Comparison of ENCODE assay signal across 8 mouse cellular contexts in the genomic region with DNA sequence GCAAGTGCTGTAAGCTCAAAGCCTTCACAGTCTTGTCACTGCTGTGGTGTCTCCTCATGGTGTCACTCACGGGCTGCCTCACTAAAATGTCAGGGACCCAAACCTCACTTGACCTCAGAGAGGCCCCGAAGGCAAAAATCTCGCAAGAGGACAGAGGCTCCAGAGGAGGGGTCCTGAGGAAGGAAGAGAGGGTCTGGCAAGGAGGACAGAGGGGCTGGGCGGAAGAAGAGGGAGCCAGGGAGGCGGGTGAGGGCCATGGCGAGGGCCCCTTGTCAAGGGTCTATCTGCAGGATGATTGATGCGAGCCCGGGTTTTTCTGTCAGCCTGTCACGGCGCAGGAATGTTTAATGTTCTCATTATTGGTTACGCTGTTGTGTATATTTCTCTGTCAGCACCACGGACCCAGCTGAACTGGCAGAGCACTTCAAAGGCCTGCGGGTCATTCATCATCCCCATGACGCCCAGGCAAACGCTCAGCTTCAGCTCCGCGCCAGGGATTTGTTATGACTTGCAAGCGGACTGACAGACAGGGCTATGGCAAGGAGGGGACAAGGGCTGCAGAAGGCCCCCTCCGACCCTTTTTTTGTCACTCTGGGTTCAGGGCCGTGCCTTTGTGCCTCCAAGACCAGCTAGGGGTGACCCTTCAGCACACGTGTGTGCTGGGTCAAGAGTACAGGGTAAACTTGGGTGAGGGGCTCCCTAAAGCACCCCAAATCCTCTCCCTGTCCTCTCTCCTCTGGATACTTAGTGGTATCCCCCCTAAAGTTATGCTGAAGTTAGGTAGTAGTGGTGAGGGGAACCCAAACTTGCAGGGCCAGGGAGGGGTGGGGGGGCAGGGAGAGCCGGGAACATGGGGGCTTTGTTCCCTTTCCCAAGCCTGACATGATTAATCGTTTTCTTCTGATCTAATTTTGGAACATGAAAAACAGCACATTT. TPM values are rescaled to one million over a fixed set of nuclear protein-coding genes. Genes with fewer than 3 reads are reported as not detected.
DNase-seq lines count a peak whose midpoint lies in the region; ATAC-seq and TF ChIP-seq lines count a peak whose summit lies in the region.

No protein-coding gene starts in this region.

- TF ChIP-seq POLR2A in lung, adult 2 months (IDR thresholded peaks at IDR 0.05; ENCODE audit: borderline replicate concordance, extremely low read depth, low read depth, low read length) = no peak

- no peaks in the 10 kb centered on the region for H3K9me3 ChIP-seq in intestine, postnatal 0 days (ENCODE audit: control insufficient read depth)

- H3K36me3 ChIP-seq in intestine, postnatal 0 days (ENCODE audit: control insufficient read depth, insufficient read depth) = no peaks in the 10 kb centered on the region

- H3K9ac ChIP-seq in intestine, postnatal 0 days (ENCODE audit: low read depth, low read length) = no peak overlapping the region

- peak; percentile 51 to 75 for DNase-seq in urinary bladder, adult 18-20 months (ENCODE audit: low spot score in 2 of 2)
- DNase-seq in urinary bladder, postnatal 10 days (ENCODE audit: low spot score) = no peak
- peak; percentile 95 for DNase-seq in forelimb bud, embryonic 11.5 days (ENCODE audit: low read depth, low spot score)
- DNase-seq in lung, adult 2 months = peak; percentile 53
- peak; percentile 60 for DNase-seq in ovary, postnatal 14 days (ENCODE audit: low spot score)
- DNase-seq in spleen, adult 12 weeks (ENCODE audit: low spot score) = no peak
- DNase-seq in left cerebral cortex, adult 9 months (ENCODE audit: low spot score in 2 of 2) = no peak

- 16% methylated on average over 23 of the region's 23 CpGs for WGBS in intestine, postnatal 0 days
- 6% methylated on average over 23 of the region's 23 CpGs for WGBS in lung, adult 2 months

- no peak overlapping the region for H3K4me3 ChIP-seq in intestine, postnatal 0 days (ENCODE audit: low read depth, low read length)
- peak overlapping the region; percentile 19 for H3K4me3 ChIP-seq in lung, adult 2 months (replicated peaks; ENCODE audit: extremely low read depth, low read depth, low read length)

- H3K4me1 ChIP-seq in intestine, postnatal 0 days (replicated peaks; ENCODE audit: control insufficient read depth, insufficient read depth, low read length) = 0 out of 2 replicates have a peak, but pooled peaks cover 5% of the 10 kb centered on the region
- peaks cover 3% of the 10 kb centered on the region for H3K4me1 ChIP-seq in lung, adult 2 months (ENCODE audit: control insufficient read depth, insufficient read depth, low read length)

- no peaks in the 10 kb centered on the region for H3K27me3 ChIP-seq in intestine, postnatal 0 days (replicated peaks; ENCODE audit: control insufficient read depth, insufficient read depth, low read length)

- peak; percentile 50 for TF ChIP-seq CTCF in intestine, postnatal 0 days (IDR thresholded peaks at IDR 0.05; ENCODE audit: low read depth)
- peak; percentile 31; the same call in 1 of the 2 replicates for TF ChIP-seq CTCF in lung, adult 2 months (IDR thresholded peaks at IDR 0.05; ENCODE audit: insufficient read depth, low read length)

- peak; percentile 59; the same call in 1 of the 2 replicates for ATAC-seq in intestine, postnatal 0 days

- H3K27ac ChIP-seq in intestine, postnatal 0 days (ENCODE audit: low read depth, low read length) = no peak overlapping the region

- H3K4me2 ChIP-seq in intestine, postnatal 0 days (replicated peaks; ENCODE audit: low read depth) = peak overlapping the region; percentile 25

RNA-seq across cellular contexts. Expression of a gene that starts 55.1 kb away (rescaled TPM):
- polyA plus RNA-seq in intestine, postnatal 0 days (2015; fragmentation: Nextera tagmentation; extraction: Ambion mirVana) = 67.3 and 70.5 TPM in 2 replicates
- 12.7 and 13.9 TPM in 2 replicates for polyA plus RNA-seq in lung, adult 2 months (2012; rRNA removed)

Comparison
In these comparisons a context has a peak if more than half of its experiments do, and no peak if none do; other contexts are left out.
1. DNase-seq: peak in urinary bladder, adult 18-20 months (2 of 2), forelimb bud, embryonic 11.5 days (single experiment), lung, adult 2 months (single experiment) and ovary, postnatal 14 days (single experiment); none in urinary bladder, postnatal 10 days (single experiment), spleen, adult 12 weeks (single experiment) and left cerebral cortex, adult 9 months (0 of 2).